Mouse (Mus musculus): Measurements from ENCODE around the gene Dennd1b. TPM values are rescaled to one million over a fixed set of nuclear protein-coding genes. Genes with fewer than 3 reads are reported as not detected.

Gene Dennd1b
- polyA plus RNA-seq (2012): 7.7 and 7.8 TPM in 2 replicates

DNA sequence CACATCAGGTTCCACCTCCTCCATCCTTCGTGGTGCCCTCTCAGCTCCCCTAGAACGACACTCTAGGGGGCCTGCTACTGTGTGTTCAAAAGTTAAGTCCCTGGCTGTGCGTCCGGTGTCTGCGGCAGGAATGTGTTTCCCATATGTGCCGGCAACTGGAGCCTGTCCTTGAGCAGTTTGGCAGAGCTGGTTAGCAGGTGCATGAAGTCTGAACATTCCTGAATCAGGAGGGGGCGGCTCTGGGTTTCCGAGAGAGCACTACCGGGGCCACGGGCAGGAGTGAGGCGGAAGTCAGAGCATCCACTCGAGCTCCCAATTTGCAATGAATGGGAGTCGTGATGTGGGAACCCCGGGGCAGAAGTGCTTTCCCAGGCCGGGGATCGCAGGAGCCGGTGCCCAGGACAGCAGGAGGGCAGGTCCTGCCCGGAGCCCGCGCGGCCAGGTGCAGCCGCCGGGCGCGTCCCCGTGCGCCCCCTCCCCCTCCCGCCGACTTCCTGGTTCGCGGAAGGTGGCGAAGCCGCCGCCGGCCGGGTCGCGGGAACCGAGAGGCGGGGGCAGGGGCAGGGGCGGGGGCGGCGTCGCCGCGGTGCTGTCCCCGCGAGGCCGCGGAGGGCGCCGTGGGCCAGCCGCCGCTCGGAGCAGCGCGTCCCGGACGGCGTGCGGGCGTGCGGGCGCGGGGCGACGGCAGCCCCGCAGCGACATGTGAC, at the start of gene Dennd1b:
Gene Dennd1b (plus strand): TSS at position 275 of the 707 bp plus-strand sequence.

Other genes starting within 250 kb of the Dennd1b start
- gene Lhx9, start 114.9 kb upstream of the Dennd1b start, polyA plus RNA-seq (2012): not detected in 2 replicates
- 45.5 and 52.0 TPM in 2 replicates for gene 2310009B15Rik, start 106.6 kb upstream of the Dennd1b start, polyA plus RNA-seq (2012)